Mouse (Mus musculus): Measurements from ENCODE around the gene Mrpl48.

Gene Mrpl48

GRCm38 (mm10) chr7:100608130-100608741, at the start of gene Mrpl48:
Gene Mrpl48, minus strand, starts transcription at chr7:100608301.
- no peak for TF ChIP-seq GATA4 (IDR thresholded peaks at IDR 0.05; ENCODE audit: insufficient replicate concordance, low read length)

GRCm38 (mm10) chr7:100656739-100657138, 48.6 kb upstream of the Mrpl48 start:
- no peak for TF ChIP-seq GATA4 (IDR thresholded peaks at IDR 0.05; ENCODE audit: insufficient replicate concordance, low read length)

- no peak for TF ChIP-seq GATA4 (IDR thresholded peaks at IDR 0.05; ENCODE audit: insufficient replicate concordance, low read length)
Measured at GRCm38 (mm10) chr7:100654441-100654840, 46.3 kb upstream of the Mrpl48 start.

- no peak for TF ChIP-seq GATA4 (IDR thresholded peaks at IDR 0.05; ENCODE audit: insufficient replicate concordance, low read length)
Measured at GRCm38 (mm10) chr7:100653480-100654266, 45.6 kb upstream of the Mrpl48 start.

GRCm38 (mm10) chr7:100651011-100651410, 42.9 kb upstream of the Mrpl48 start:
- no peak for TF ChIP-seq GATA4 (IDR thresholded peaks at IDR 0.05; ENCODE audit: insufficient replicate concordance, low read length)

- no peak for TF ChIP-seq GATA4 (IDR thresholded peaks at IDR 0.05; ENCODE audit: insufficient replicate concordance, low read length)
Measured at GRCm38 (mm10) chr7:100650421-100650820, 42.3 kb upstream of the Mrpl48 start.

GRCm38 (mm10) chr7:100649826-100650225, 41.7 kb upstream of the Mrpl48 start:
- no peak for TF ChIP-seq GATA4 (IDR thresholded peaks at IDR 0.05; ENCODE audit: insufficient replicate concordance, low read length)

GRCm38 (mm10) chr7:100649095-100649494, 41.0 kb upstream of the Mrpl48 start:
- no peak for TF ChIP-seq GATA4 (IDR thresholded peaks at IDR 0.05; ENCODE audit: insufficient replicate concordance, low read length)

- TF ChIP-seq GATA4 (IDR thresholded peaks at IDR 0.05; ENCODE audit: insufficient replicate concordance, low read length), result no peak
Measured at GRCm38 (mm10) chr7:100645147-100645546, 37.0 kb upstream of the Mrpl48 start.

GRCm38 (mm10) chr7:100642413-100642812, 34.3 kb upstream of the Mrpl48 start:
- no peak for TF ChIP-seq GATA4 (IDR thresholded peaks at IDR 0.05; ENCODE audit: insufficient replicate concordance, low read length)

GRCm38 (mm10) chr7:100637657-100638056, 29.6 kb upstream of the Mrpl48 start:
- TF ChIP-seq GATA4 (IDR thresholded peaks at IDR 0.05; ENCODE audit: insufficient replicate concordance, low read length), result no peak

- TF ChIP-seq GATA4 (IDR thresholded peaks at IDR 0.05; ENCODE audit: insufficient replicate concordance, low read length), result no peak
Measured at GRCm38 (mm10) chr7:100624538-100624937, 16.4 kb upstream of the Mrpl48 start.

- TF ChIP-seq GATA4 (IDR thresholded peaks at IDR 0.05; ENCODE audit: insufficient replicate concordance, low read length), result no peak
Measured at GRCm38 (mm10) chr7:100622277-100622676, 14.2 kb upstream of the Mrpl48 start.

- TF ChIP-seq GATA4 (IDR thresholded peaks at IDR 0.05; ENCODE audit: insufficient replicate concordance, low read length), result no peak
Measured at GRCm38 (mm10) chr7:100616121-100616857, 8.2 kb upstream of the Mrpl48 start.

GRCm38 (mm10) chr7:100608910-100609309, 809 bp upstream of the Mrpl48 start:
- no peak for TF ChIP-seq GATA4 (IDR thresholded peaks at IDR 0.05; ENCODE audit: insufficient replicate concordance, low read length)

Data from liver, adult (tissue).